Mouse (Mus musculus) lung, adult 2 months (tissue): Measurements from ENCODE around the gene Pou4f1.

Source experiments
- CTCF ChIP-seq: fragments of 200-500 bp; IDR thresholded peaks from 2 replicates; pipeline ENCODE4 v1.5.1; 2011; ENCODE audit warnings: mild to moderate bottlenecking, low read length, control low read depth; ENCODE audit not compliant: insufficient read depth
- POLR2A ChIP-seq: fragments of 200-500 bp; IDR thresholded peaks from 2 replicates; pipeline ENCODE4 v1.6.1; 2011; ENCODE audit warnings: low read depth, mild to moderate bottlenecking, control low read depth, low read length, borderline replicate concordance; ENCODE audit errors: extremely low read depth

DNA sequence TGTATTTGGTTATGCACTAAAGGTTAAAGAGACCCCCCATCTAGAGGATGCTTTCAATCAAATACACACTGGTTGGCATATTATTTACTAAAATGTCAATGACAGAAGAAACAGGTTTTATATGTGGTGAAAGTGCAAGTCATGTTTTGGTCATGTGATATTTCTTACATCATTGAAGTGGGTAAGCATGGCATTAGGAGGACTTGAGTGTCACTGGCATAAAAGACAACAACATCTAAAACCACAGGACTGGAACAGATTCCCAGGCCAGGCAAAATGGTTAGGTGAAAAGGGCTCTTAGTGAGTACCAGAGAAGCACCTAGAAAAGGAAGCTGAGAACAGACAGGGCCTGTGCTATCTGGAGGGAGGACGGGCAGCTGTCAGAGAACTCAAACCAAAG lies 43.9 kb upstream of the Pou4f1 start:
- TF ChIP-seq POLR2A = no peak
- TF ChIP-seq CTCF = no peak
